Mouse (Mus musculus): ENCODE results near the gene Wdr35.

DNA sequence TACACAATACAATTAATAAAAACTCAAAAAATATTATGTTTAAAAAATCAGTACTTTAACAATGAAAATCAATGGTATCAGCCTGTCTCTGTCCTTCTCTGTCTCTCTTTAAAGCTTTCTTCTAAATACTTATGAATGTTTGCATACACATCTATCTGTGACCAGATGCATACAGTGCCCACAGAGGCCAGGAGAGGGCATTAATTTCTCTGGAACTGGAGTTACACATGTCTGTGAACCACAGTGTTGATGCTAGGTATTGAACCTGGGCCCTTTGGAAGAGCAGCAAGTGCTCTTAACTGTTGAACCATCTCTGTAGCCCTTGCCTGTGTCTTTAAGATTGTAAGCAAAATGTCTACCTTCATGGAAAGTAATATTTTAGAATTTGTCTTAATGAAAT, 59.4 kb downstream of the Wdr35 start:
- no peak for TF ChIP-seq POLR2A (IDR thresholded peaks at IDR 0.05; ENCODE audit: borderline replicate concordance, control insufficient read depth, low read depth, low read length)
- no peak for TF ChIP-seq CTCF (IDR thresholded peaks at IDR 0.05; ENCODE audit: control insufficient read depth, insufficient read depth, low read length)
